Comparison of ENCODE assay signal across 40 mouse cellular contexts in genomic region chr13:22992721-22993120, GRCm38 (mm10). TPM values are rescaled to one million over a fixed set of nuclear protein-coding genes. Genes with fewer than 3 reads are reported as not detected.
"Had no signal": no experiment of that assay in that cellular context is flagged by ENCODE, and none has a peak within 500 bp of the region (broad histone marks: within the 10 kb centered on the region; RNA-seq: fewer than 3 reads in every experiment).

No protein-coding gene starts in this region.

- H3K27ac ChIP-seq: gastrocnemius, adult 2 months; heart, embryonic 10.5 days; hindbrain, embryonic 10.5 days; hindbrain, embryonic 12.5 days; hindbrain, embryonic 14.5 days; intestine, embryonic 15.5 days; layer of hippocampus, adult 2 months; left cerebral cortex, adult 2 months; limb, embryonic 13.5 days; limb, embryonic 15.5 days; liver, embryonic 12.5 days had no signal

- ATAC-seq: hindbrain, embryonic 16.5 days; inflammation-experienced regulatory T-cells, adult 6 months; intestine, embryonic 15.5 days; intestine, postnatal 0 days; liver, embryonic 12.5 days had no signal

- H3K9ac ChIP-seq: heart, embryonic 12.5 days; hindbrain, embryonic 12.5 days; hindbrain, embryonic 14.5 days; intestine, embryonic 15.5 days; limb, embryonic 13.5 days; limb, embryonic 15.5 days; liver, embryonic 12.5 days had no signal

- H3K27me3 ChIP-seq: heart, embryonic 12.5 days; hindbrain, embryonic 12.5 days; intestine, embryonic 15.5 days; limb, embryonic 13.5 days; limb, embryonic 15.5 days; liver, embryonic 12.5 days had no signal

- H3K36me3 ChIP-seq: heart, embryonic 10.5 days; heart, embryonic 12.5 days; hindbrain, embryonic 10.5 days; hindbrain, embryonic 12.5 days; intestine, embryonic 15.5 days; limb, embryonic 13.5 days; limb, embryonic 15.5 days; liver, embryonic 12.5 days had no signal

- H3K9me3 ChIP-seq: hindbrain, embryonic 10.5 days; hindbrain, embryonic 12.5 days; intestine, embryonic 15.5 days; limb, embryonic 15.5 days had no signal

- H3K4me2 ChIP-seq: heart, embryonic 12.5 days; hindbrain, embryonic 12.5 days; hindbrain, embryonic 14.5 days; intestine, embryonic 15.5 days; limb, embryonic 13.5 days; limb, embryonic 15.5 days; liver, embryonic 12.5 days had no signal

- H3K4me3 ChIP-seq: gastrocnemius, adult 2 months; heart, embryonic 10.5 days; heart, embryonic 12.5 days; hindbrain, embryonic 10.5 days; hindbrain, embryonic 12.5 days; intestine, embryonic 15.5 days; layer of hippocampus, adult 2 months; left cerebral cortex, adult 2 months; limb, embryonic 13.5 days; limb, embryonic 15.5 days; liver, embryonic 12.5 days had no signal

- DNase-seq: gastrocnemius, adult 2 months; gastrocnemius, postnatal 10 days; gastrocnemius, postnatal 25 days; heart, adult 18-20 months; heart, postnatal 10 days; heart, postnatal 4 days; kidney, adult 18-20 months; kidney, adult 8-10 months; kidney, postnatal 10 days; kidney, postnatal 25 days; kidney, postnatal 4 days; left cerebral cortex, postnatal 4 days had no signal

- H3K4me1 ChIP-seq: heart, embryonic 10.5 days; heart, embryonic 12.5 days; hindbrain, embryonic 10.5 days; hindbrain, embryonic 12.5 days; intestine, embryonic 15.5 days; limb, embryonic 13.5 days; limb, embryonic 15.5 days; liver, embryonic 12.5 days had no signal

RNA-seq across cellular contexts. Expression of gene Vmn1r213, which starts 14.7 kb away (rescaled TPM):
- total RNA-seq: gastrocnemius, adult 2 months; gastrocnemius, postnatal 10 days; gastrocnemius, postnatal 25 days; gastrocnemius, postnatal 4 days; granulocyte monocyte progenitor cell, adult 5-6 weeks; heart, adult 18-20 months; heart, adult 8-10 months; heart, postnatal 10 days; heart, postnatal 25 days; heart, postnatal 4 days; layer of hippocampus, adult 2 months; layer of hippocampus, postnatal 10 days; layer of hippocampus, postnatal 25 days; left cerebral cortex, adult 2 months; left cerebral cortex, postnatal 10 days; left cerebral cortex, postnatal 25 days; left cerebral cortex, postnatal 4 days; liver, adult 2 months had no signal
- polyA plus RNA-seq: heart, embryonic 10.5 days; heart, embryonic 12.5 days; heart, embryonic 14.5 days; heart, embryonic 16.5 days; hindbrain, embryonic 10.5 days; hindbrain, embryonic 12.5 days; hindbrain, embryonic 14.5 days; hindbrain, embryonic 16.5 days; inflammation-experienced regulatory T-cells, adult 6 months; intestine, embryonic 15.5 days; intestine, postnatal 0 days; kidney, embryonic 14.5 days; kidney, embryonic 16.5 days; limb, embryonic 11.5 days; limb, embryonic 13.5 days; limb, embryonic 15.5 days; liver, adult 2 months; liver, embryonic 12.5 days had no signal

RNA-seq across cellular contexts. Expression of gene Vmn1r214, which starts 37.5 kb away (rescaled TPM):
- total RNA-seq: gastrocnemius, adult 2 months; gastrocnemius, postnatal 10 days; gastrocnemius, postnatal 25 days; gastrocnemius, postnatal 4 days; granulocyte monocyte progenitor cell, adult 5-6 weeks; heart, adult 18-20 months; heart, adult 8-10 months; heart, postnatal 10 days; heart, postnatal 25 days; heart, postnatal 4 days; layer of hippocampus, adult 2 months; layer of hippocampus, postnatal 10 days; layer of hippocampus, postnatal 25 days; left cerebral cortex, adult 2 months; left cerebral cortex, postnatal 10 days; left cerebral cortex, postnatal 25 days; left cerebral cortex, postnatal 4 days; liver, adult 2 months had no signal
- polyA plus RNA-seq: heart, embryonic 10.5 days; heart, embryonic 12.5 days; heart, embryonic 14.5 days; heart, embryonic 16.5 days; hindbrain, embryonic 10.5 days; hindbrain, embryonic 12.5 days; hindbrain, embryonic 14.5 days; hindbrain, embryonic 16.5 days; intestine, embryonic 15.5 days; intestine, postnatal 0 days; kidney, embryonic 14.5 days; kidney, embryonic 16.5 days; limb, embryonic 11.5 days; limb, embryonic 13.5 days; limb, embryonic 15.5 days; liver, adult 2 months; liver, embryonic 12.5 days had no signal
